In genomic region chr3:107751607-107752006, GRCm38 (mm10) we compare ENCODE assay signal across 20 mouse cellular contexts. TPM values are rescaled to one million over a fixed set of nuclear protein-coding genes. Genes with fewer than 3 reads are reported as not detected.
DNase-seq lines count a peak whose midpoint lies in the region; ATAC-seq and TF ChIP-seq lines count a peak whose summit lies in the region.
"Had no signal": no experiment of that assay in that cellular context is flagged by ENCODE, and none has a peak within 500 bp of the region (broad histone marks: within the 10 kb centered on the region; RNA-seq: fewer than 3 reads in every experiment).

No protein-coding gene starts in this region.

- intact Hi-C loops in gastrocnemius, adult 2 months (cut with DNase I) = no loop called here

- no peak for TF ChIP-seq CTCF in gastrocnemius, adult 2 months (IDR thresholded peaks at IDR 0.05)
- TF ChIP-seq CTCF in midbrain, postnatal 0 days (IDR thresholded peaks at IDR 0.05) = no peak

- whole genome bisulfite sequencing in midbrain, postnatal 0 days = 85% methylated on average over 3 of the region's 3 CpGs
- 86% methylated on average over 3 of the region's 3 CpGs for WGBS in midbrain, embryonic 14.5 days
- 55% methylated on average over 3 of the region's 3 CpGs for WGBS in limb, embryonic 13.5 days

- H3K4me2 ChIP-seq in midbrain, postnatal 0 days (ENCODE audit: low read depth, low read length, poor library complexity, severe bottlenecking) = no peak overlapping the region
- no peak overlapping the region for H3K4me2 ChIP-seq in midbrain, embryonic 14.5 days (ENCODE audit: low read length)
- H3K4me2 ChIP-seq in limb, embryonic 13.5 days (replicated peaks) = no peak overlapping the region
- H3K4me2 ChIP-seq: embryonic facial prominence, embryonic 12.5 days; hindbrain, embryonic 12.5 days; lung, embryonic 14.5 days; midbrain, embryonic 12.5 days had no signal

- no peaks in the 10 kb centered on the region for H3K9me3 ChIP-seq in midbrain, postnatal 0 days (ENCODE audit: low read length)
- H3K9me3 ChIP-seq in midbrain, embryonic 14.5 days (ENCODE audit: control insufficient read depth, low read length) = no peaks in the 10 kb centered on the region
- H3K9me3 ChIP-seq in limb, embryonic 13.5 days = no peaks in the 10 kb centered on the region
- H3K9me3 ChIP-seq: embryonic facial prominence, embryonic 12.5 days; hindbrain, embryonic 12.5 days; midbrain, embryonic 12.5 days had no signal

- ATAC-seq in midbrain, postnatal 0 days (ENCODE audit: low FRiP score) = no peak
- no peak for ATAC-seq in midbrain, embryonic 14.5 days (ENCODE audit: low FRiP score, low TSS enrichment)
- ATAC-seq in limb, embryonic 13.5 days (ENCODE audit: low FRiP score, low read depth) = 0 out of 2 replicates have a peak, but pooled peaks have one; percentile 8
- ATAC-seq: inflammation-experienced regulatory T-cells, adult 6 months had no signal

- H3K27me3 ChIP-seq in midbrain, postnatal 0 days (ENCODE audit: insufficient read depth, low read length) = no peaks in the 10 kb centered on the region
- no peaks in the 10 kb centered on the region for H3K27me3 ChIP-seq in midbrain, embryonic 14.5 days (ENCODE audit: control insufficient read depth, insufficient read depth, low read length)
- H3K27me3 ChIP-seq in limb, embryonic 13.5 days = no peaks in the 10 kb centered on the region
- H3K27me3 ChIP-seq: embryonic facial prominence, embryonic 12.5 days; hindbrain, embryonic 12.5 days; midbrain, embryonic 12.5 days had no signal

- no peaks in the 10 kb centered on the region for H3K4me1 ChIP-seq in midbrain, postnatal 0 days (ENCODE audit: insufficient read depth, low read length)
- no peaks in the 10 kb centered on the region for H3K4me1 ChIP-seq in midbrain, embryonic 14.5 days (ENCODE audit: control insufficient read depth, insufficient read depth, low read length)
- peaks cover 18% of the 10 kb centered on the region for H3K4me1 ChIP-seq in limb, embryonic 13.5 days
- H3K4me1 ChIP-seq: embryonic facial prominence, embryonic 12.5 days; hindbrain, embryonic 12.5 days had no signal

- peak overlapping the region; percentile 34 for H3K4me3 ChIP-seq in gastrocnemius, adult 2 months
- H3K4me3 ChIP-seq in midbrain, postnatal 0 days (ENCODE audit: low read depth, low read length) = no peak overlapping the region
- H3K4me3 ChIP-seq in midbrain, embryonic 14.5 days (replicated peaks; ENCODE audit: low read depth, low read length) = no peak overlapping the region
- H3K4me3 ChIP-seq in limb, embryonic 13.5 days = no peak overlapping the region
- H3K4me3 ChIP-seq: embryonic facial prominence, embryonic 12.5 days; erythroblast, embryonic 14.5 days; heart, adult 2 months; hindbrain, embryonic 12.5 days; midbrain, embryonic 12.5 days had no signal

- no peak for DNase-seq in gastrocnemius, adult 2 months
- DNase-seq in gastrocnemius, postnatal 10 days = no peak
- no peak for DNase-seq in midbrain, postnatal 0 days (ENCODE audit: low spot score)
- DNase-seq in midbrain, embryonic 14.5 days = no peak
- DNase-seq in cerebellum, adult 9-11 months = no peak
- DNase-seq in adrenal gland, postnatal 4 days (ENCODE audit: low spot score in 2 of 2) = no peak
- DNase-seq: adrenal gland, adult 8-10 months; gastrocnemius, postnatal 25 days; heart, adult 2 months; kidney, adult 18-20 months; kidney, postnatal 4 days; lung, embryonic 14.5 days; thymus, postnatal 14 days had no signal

- H3K27ac ChIP-seq in gastrocnemius, adult 2 months = peak overlapping the region; percentile 70
- no peak overlapping the region for H3K27ac ChIP-seq in midbrain, postnatal 0 days (ENCODE audit: low read depth, low read length)
- no peak overlapping the region for H3K27ac ChIP-seq in midbrain, embryonic 14.5 days (replicated peaks; ENCODE audit: low read depth, low read length)
- H3K27ac ChIP-seq in limb, embryonic 13.5 days = no peak overlapping the region
- H3K27ac ChIP-seq: embryonic facial prominence, embryonic 12.5 days; hindbrain, embryonic 12.5 days; liver, embryonic 14.5 days; midbrain, embryonic 12.5 days had no signal

- H3K9ac ChIP-seq in midbrain, postnatal 0 days (replicated peaks; ENCODE audit: low read length, poor library complexity, severe bottlenecking) = 0 out of 2 replicates have a peak overlapping the region, but pooled peaks have one; percentile 19
- H3K9ac ChIP-seq in midbrain, embryonic 14.5 days (replicated peaks; ENCODE audit: low read length) = no peak overlapping the region
- no peak overlapping the region for H3K9ac ChIP-seq in limb, embryonic 13.5 days
- H3K9ac ChIP-seq: embryonic facial prominence, embryonic 12.5 days; hindbrain, embryonic 12.5 days; liver, embryonic 14.5 days; lung, embryonic 14.5 days; midbrain, embryonic 12.5 days had no signal

- H3K36me3 ChIP-seq in midbrain, postnatal 0 days (ENCODE audit: insufficient read depth, low read length) = 0 out of 2 replicates have a peak, but pooled peaks cover 6% of the 10 kb centered on the region
- H3K36me3 ChIP-seq in midbrain, embryonic 14.5 days (ENCODE audit: control insufficient read depth, insufficient read depth, low read length) = 0 out of 2 replicates have a peak, but pooled peaks cover 2% of the 10 kb centered on the region
- H3K36me3 ChIP-seq in limb, embryonic 13.5 days = peaks cover 76% of the 10 kb centered on the region

RNA-seq across cellular contexts. Expression of gene Csf1, which starts 8.7 kb away (rescaled TPM):
- 1 to 10 TPM; 7.9 to 8.5 TPM for total RNA-seq in gastrocnemius, adult 2 months (2021)
- total RNA-seq in gastrocnemius, postnatal 10 days (2021) = 10 to 100 TPM; 14.2 to 21.4 TPM
- total RNA-seq in midbrain, postnatal 0 days (2014; rRNA removed) = 10.6 and 12.3 TPM in 2 replicates
- polyA plus RNA-seq in midbrain, postnatal 0 days (2015; fragmentation: Nextera tagmentation; extraction: Ambion mirVana) = 8.1 and 10.9 TPM in 2 replicates
- polyA plus RNA-seq in midbrain, embryonic 14.5 days (2014; fragmentation: Nextera tagmentation; extraction: Ambion mirVana) = 2.3 and 7.6 TPM in 2 replicates
- 8.8 and 10.2 TPM in 2 replicates for polyA plus RNA-seq in limb, embryonic 13.5 days (2015; fragmentation: Nextera tagmentation; extraction: Ambion mirVana)
- total RNA-seq in adrenal gland, postnatal 4 days (2021) = 10 to 100 TPM; 18.0 to 19.8 TPM

RNA-seq across cellular contexts. Expression of gene Ahcyl1, which starts 55.2 kb away (rescaled TPM):
- 10 to 100 TPM; 30.0 to 33.0 TPM for total RNA-seq in gastrocnemius, adult 2 months (2021)
- 10 to 100 TPM; 47.4 to 53.9 TPM for total RNA-seq in gastrocnemius, postnatal 10 days (2021)
- total RNA-seq in midbrain, postnatal 0 days (2014; rRNA removed) = 65.9 and 76.0 TPM in 2 replicates
- polyA plus RNA-seq in midbrain, postnatal 0 days (2015; fragmentation: Nextera tagmentation; extraction: Ambion mirVana) = 109 and 111 TPM in 2 replicates
- 127 and 142 TPM in 2 replicates for polyA plus RNA-seq in midbrain, embryonic 14.5 days (2014; fragmentation: Nextera tagmentation; extraction: Ambion mirVana)
- polyA plus RNA-seq in limb, embryonic 13.5 days (2015; fragmentation: Nextera tagmentation; extraction: Ambion mirVana) = 83.6 and 86.4 TPM in 2 replicates
- 100 to 1,000 TPM; 171 to 173 TPM for total RNA-seq in adrenal gland, postnatal 4 days (2021)
